Mouse (Mus musculus) C3H10T1/2 (cell line): ENCODE data around the gene Bcl2a1b. TPM values are rescaled to one million over a fixed set of nuclear protein-coding genes. Genes with fewer than 3 reads are reported as not detected.

Experiments used
- polyA plus RNA-seq, 2 experiments: library from polyadenylated mRNA; unstranded; fragments of >200 nt; fragmentation: generic; extraction: Trizol; gene quantifications; one replicate each; pipeline ENCODE4 v1.2.1; 2012; ENCODE audit warnings: missing spikeins in 2 of 2

The Bcl2a1b gene
- polyA plus RNA-seq = not detected

GRCm38 (mm10) chr9:89198969-89199416 lies at the start of gene Bcl2a1b, which contains the start of gene Gm29094:
Gene Bcl2a1b (plus strand): TSS chr9:89199209.
Gene Gm29094 (plus strand): TSS chr9:89199379.

GRCm38 (mm10) chr9:89210353-89211064 lies 11.5 kb downstream of the Bcl2a1b start, which contains the start of gene Mthfs:
Gene Mthfs (plus strand): TSS chr9:89210676.

Other genes with a start within 250 kb of the Bcl2a1b start
- not detected for gene Bcl2a1a, start 242.3 kb upstream of the Bcl2a1b start, polyA plus RNA-seq
- not detected for gene Trim43b, start 106.4 kb upstream of the Bcl2a1b start, polyA plus RNA-seq
- gene Gm29094, start 170 bp downstream of the Bcl2a1b start, polyA plus RNA-seq = not detected
- gene Mthfs, start 11.5 kb downstream of the Bcl2a1b start, polyA plus RNA-seq = 10 to 100 TPM in 1 of 2 experiments, 1 to 10 TPM in 1; 3.3 to 13.0 TPM